ENCODE assay signal across 14 mouse cellular contexts in the genomic region with DNA sequence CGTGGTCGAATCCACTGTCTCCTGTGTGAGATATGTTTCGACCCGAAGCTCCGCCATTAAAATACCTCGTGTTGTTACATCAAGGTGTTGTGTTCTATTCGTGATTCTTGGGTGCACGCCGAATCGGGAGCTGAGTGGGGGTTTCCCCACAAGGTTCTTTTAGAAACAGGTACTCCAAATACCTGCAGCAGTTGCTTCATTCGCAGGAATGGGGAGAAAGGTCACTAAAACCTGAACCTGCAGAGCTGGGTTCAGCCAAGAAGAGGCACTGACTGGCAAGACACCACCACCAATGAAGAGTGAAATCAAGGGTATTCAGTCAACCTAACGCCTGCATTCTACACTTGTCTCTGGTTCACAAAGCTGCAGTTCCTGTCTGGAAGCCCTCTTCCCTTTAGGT. TPM values are rescaled to one million over a fixed set of nuclear protein-coding genes. Genes with fewer than 3 reads are reported as not detected.
DNase-seq lines count a peak whose midpoint lies in the region; ATAC-seq and TF ChIP-seq lines count a peak whose summit lies in the region.
"Had no signal": no experiment of that assay in that cellular context is flagged by ENCODE, and none has a peak within 500 bp of the region (broad histone marks: within the 10 kb centered on the region; RNA-seq: fewer than 3 reads in every experiment).

No protein-coding gene starts in this region.

- WGBS in liver, postnatal 0 days (ENCODE audit: insufficient replicate concordance): 73% methylated on average over 11 of the region's 12 CpGs
- WGBS in liver, embryonic 12.5 days (ENCODE audit: insufficient replicate concordance): 72% methylated on average over 11 of the region's 12 CpGs
- WGBS in hindbrain, embryonic 16.5 days: 81% methylated on average over 12 of the region's 12 CpGs
- WGBS in midbrain, embryonic 11.5 days: 91% methylated on average over 10 of the region's 12 CpGs

- TF ChIP-seq CTCF in liver, postnatal 0 days (IDR thresholded peaks at IDR 0.05; ENCODE audit: low read depth): no peak

- intact Hi-C loops in left cerebral cortex, postnatal 14 days (cut with DNase I): no loop called here

- H3K27ac ChIP-seq in liver, postnatal 0 days (ENCODE audit: low read depth): no peak overlapping the region
- H3K27ac ChIP-seq in liver, embryonic 12.5 days: no peak overlapping the region
- H3K27ac ChIP-seq in hindbrain, embryonic 16.5 days (ENCODE audit: low read depth, low read length): peak overlapping the region; percentile 40
- peak overlapping the region; percentile 42 for H3K27ac ChIP-seq in midbrain, embryonic 11.5 days (ENCODE audit: low read depth, low read length)

- H3K9ac ChIP-seq in liver, postnatal 0 days (replicated peaks): no peak overlapping the region; the same call in 1 of the 2 replicates
- no peak overlapping the region for H3K9ac ChIP-seq in liver, embryonic 12.5 days
- H3K9ac ChIP-seq in hindbrain, embryonic 16.5 days (ENCODE audit: low read depth, low read length): no peak overlapping the region
- peak overlapping the region; percentile 63; the same call in 1 of the 2 replicates for H3K9ac ChIP-seq in midbrain, embryonic 11.5 days (ENCODE audit: low read length)
- H3K9ac ChIP-seq: limb, embryonic 15.5 days had no signal

- H3K9me3 ChIP-seq in liver, postnatal 0 days (ENCODE audit: low read length): no peaks in the 10 kb centered on the region
- H3K9me3 ChIP-seq in liver, embryonic 12.5 days (replicated peaks): no peaks in the 10 kb centered on the region
- H3K9me3 ChIP-seq in hindbrain, embryonic 16.5 days (ENCODE audit: control insufficient read depth, low read length): no peaks in the 10 kb centered on the region
- H3K9me3 ChIP-seq in midbrain, embryonic 11.5 days (ENCODE audit: control insufficient read depth, low read length): no peaks in the 10 kb centered on the region
- H3K9me3 ChIP-seq: limb, embryonic 15.5 days had no signal

- H3K4me3 ChIP-seq in liver, postnatal 0 days (ENCODE audit: low read depth, low read length): no peak overlapping the region
- no peak overlapping the region for H3K4me3 ChIP-seq in liver, embryonic 12.5 days
- H3K4me3 ChIP-seq in hindbrain, embryonic 16.5 days (ENCODE audit: low read length): no peak overlapping the region
- H3K4me3 ChIP-seq in midbrain, embryonic 11.5 days (ENCODE audit: low read depth, low read length): no peak overlapping the region

- peaks cover 13% of the 10 kb centered on the region for H3K4me1 ChIP-seq in liver, postnatal 0 days (ENCODE audit: insufficient read depth)
- no peaks in the 10 kb centered on the region; the same call in 1 of the 2 replicates for H3K4me1 ChIP-seq in liver, embryonic 12.5 days
- H3K4me1 ChIP-seq in hindbrain, embryonic 16.5 days (ENCODE audit: control insufficient read depth, insufficient read depth, low read depth, low read length): peaks cover 8% of the 10 kb centered on the region
- H3K4me1 ChIP-seq in midbrain, embryonic 11.5 days (ENCODE audit: control insufficient read depth, insufficient read depth, low read length): peaks cover 22% of the 10 kb centered on the region

- DNase-seq in liver, postnatal 0 days: peak; percentile 26
- no peak for DNase-seq in midbrain, embryonic 11.5 days (ENCODE audit: low spot score, missing footprints)
- DNase-seq in left cerebral cortex, postnatal 14 days (ENCODE audit: low spot score in 2 of 2): no peak
- no peak for DNase-seq in right cerebral cortex, postnatal 10 days (ENCODE audit: low spot score in 2 of 2)
- no peak for DNase-seq in heart, postnatal 4 days
- DNase-seq: right cerebral cortex, postnatal 14 days had no signal

- no peaks in the 10 kb centered on the region for H3K36me3 ChIP-seq in liver, postnatal 0 days (replicated peaks; ENCODE audit: insufficient read depth, low read length)
- H3K36me3 ChIP-seq in liver, embryonic 12.5 days: no peaks in the 10 kb centered on the region
- H3K36me3 ChIP-seq in hindbrain, embryonic 16.5 days (ENCODE audit: control insufficient read depth, insufficient read depth, low read length): no peaks in the 10 kb centered on the region
- no peaks in the 10 kb centered on the region for H3K36me3 ChIP-seq in midbrain, embryonic 11.5 days (ENCODE audit: control insufficient read depth, insufficient read depth, low read length)
- H3K36me3 ChIP-seq: G1E; limb, embryonic 15.5 days had no signal

- TF ChIP-seq EP300 in liver, postnatal 0 days (IDR thresholded peaks at IDR 0.05; ENCODE audit: low read depth): no peak

- no peak overlapping the region for H3K4me2 ChIP-seq in liver, postnatal 0 days (ENCODE audit: low read depth, low read length)
- H3K4me2 ChIP-seq in liver, embryonic 12.5 days: no peak overlapping the region
- H3K4me2 ChIP-seq in hindbrain, embryonic 16.5 days (ENCODE audit: low read length): peak overlapping the region; percentile 61
- H3K4me2 ChIP-seq in midbrain, embryonic 11.5 days: no peak overlapping the region

- peak; percentile 20; the same call in 1 of the 2 replicates for ATAC-seq in liver, postnatal 0 days
- no peak for ATAC-seq in liver, embryonic 12.5 days
- no peak for ATAC-seq in hindbrain, embryonic 16.5 days
- no peak for ATAC-seq in midbrain, embryonic 11.5 days (ENCODE audit: low FRiP score)

- H3K27me3 ChIP-seq in liver, postnatal 0 days (ENCODE audit: insufficient read depth, low read length): no peaks in the 10 kb centered on the region
- H3K27me3 ChIP-seq in liver, embryonic 12.5 days (replicated peaks): peaks cover 47% of the 10 kb centered on the region
- H3K27me3 ChIP-seq in hindbrain, embryonic 16.5 days (replicated peaks; ENCODE audit: control insufficient read depth, insufficient read depth, low read length): no peaks in the 10 kb centered on the region
- H3K27me3 ChIP-seq in midbrain, embryonic 11.5 days (ENCODE audit: control insufficient read depth, insufficient read depth, low read length): no peaks in the 10 kb centered on the region
- H3K27me3 ChIP-seq: limb, embryonic 15.5 days had no signal

RNA-seq across cellular contexts. Expression of gene Acot1, which starts 1.0 kb away (rescaled TPM):
- 87.8 and 106 TPM in 2 replicates for polyA plus RNA-seq in liver, postnatal 0 days (2015; fragmentation: Nextera tagmentation; extraction: Ambion mirVana)
- polyA plus RNA-seq in liver, embryonic 12.5 days (2016; fragmentation: Nextera tagmentation; extraction: Ambion mirVana): 26.6 and 31.3 TPM in 2 replicates
- 98.1 and 112 TPM in 2 replicates for polyA plus RNA-seq in hindbrain, embryonic 16.5 days (2015; fragmentation: Nextera tagmentation; extraction: Ambion mirVana)
- polyA plus RNA-seq in midbrain, embryonic 11.5 days (2014; fragmentation: Nextera tagmentation; extraction: Ambion mirVana): 47.5 and 48.5 TPM in 2 replicates
- total RNA-seq in left cerebral cortex, postnatal 14 days (2021): 10 to 100 TPM; 10.4 to 17.0 TPM
- 100 to 1,000 TPM; 161 to 177 TPM for total RNA-seq in heart, postnatal 4 days (2021)
- polyA plus RNA-seq: G1E had no signal

RNA-seq across cellular contexts. Expression of gene Acot2, which starts 20.6 kb away (rescaled TPM):
- 32.8 and 39.4 TPM in 2 replicates for polyA plus RNA-seq in liver, postnatal 0 days (2015; fragmentation: Nextera tagmentation; extraction: Ambion mirVana)
- polyA plus RNA-seq in liver, embryonic 12.5 days (2016; fragmentation: Nextera tagmentation; extraction: Ambion mirVana): 15.1 and 15.2 TPM in 2 replicates
- polyA plus RNA-seq in hindbrain, embryonic 16.5 days (2015; fragmentation: Nextera tagmentation; extraction: Ambion mirVana): 16.1 TPM in 2 replicates
- polyA plus RNA-seq in midbrain, embryonic 11.5 days (2014; fragmentation: Nextera tagmentation; extraction: Ambion mirVana): 11.6 and 13.2 TPM in 2 replicates
- total RNA-seq in left cerebral cortex, postnatal 14 days (2021): 10 to 100 TPM in 1 of 2 experiments, 1 to 10 TPM in 1; 8.9 to 10.5 TPM
- total RNA-seq in heart, postnatal 4 days (2021): 100 to 1,000 TPM; 204 to 209 TPM

RNA-seq across cellular contexts. Expression of gene Heatr4, which starts 23.6 kb away (rescaled TPM):
- not detected in 2 replicates for polyA plus RNA-seq in liver, postnatal 0 days (2015; fragmentation: Nextera tagmentation; extraction: Ambion mirVana)
- polyA plus RNA-seq in liver, embryonic 12.5 days (2016; fragmentation: Nextera tagmentation; extraction: Ambion mirVana): not detected in 2 replicates
- polyA plus RNA-seq in hindbrain, embryonic 16.5 days (2015; fragmentation: Nextera tagmentation; extraction: Ambion mirVana): not detected in 2 replicates
- polyA plus RNA-seq in midbrain, embryonic 11.5 days (2014; fragmentation: Nextera tagmentation; extraction: Ambion mirVana): not detected in 2 replicates
- total RNA-seq in left cerebral cortex, postnatal 14 days (2021): under 1 TPM; 0.11 to 0.15 TPM
- under 1 TPM in 1 of 2 experiments, not detected in 1; 0.09 TPM for total RNA-seq in heart, postnatal 4 days (2021)
- total RNA-seq: granulocyte monocyte progenitor cell, adult 5-6 weeks; hematopoietic stem cell, adult 5-6 weeks; layer of hippocampus, postnatal 25 days had no signal
- polyA plus RNA-seq: G1E; limb, embryonic 15.5 days had no signal

RNA-seq across cellular contexts. Expression of gene Acot4, which starts 29.9 kb away (rescaled TPM):
- polyA plus RNA-seq in liver, postnatal 0 days (2015; fragmentation: Nextera tagmentation; extraction: Ambion mirVana): 29.0 and 35.0 TPM in 2 replicates
- 6.4 and 6.6 TPM in 2 replicates for polyA plus RNA-seq in liver, embryonic 12.5 days (2016; fragmentation: Nextera tagmentation; extraction: Ambion mirVana)
- polyA plus RNA-seq in hindbrain, embryonic 16.5 days (2015; fragmentation: Nextera tagmentation; extraction: Ambion mirVana): 0.54 and 0.68 TPM in 2 replicates
- polyA plus RNA-seq in midbrain, embryonic 11.5 days (2014; fragmentation: Nextera tagmentation; extraction: Ambion mirVana): 0.10 and 0.22 TPM in 2 replicates
- 1 to 10 TPM; 2.5 to 2.9 TPM for total RNA-seq in left cerebral cortex, postnatal 14 days (2021)
- total RNA-seq in heart, postnatal 4 days (2021): 1 to 10 TPM; 1.3 to 1.5 TPM
- polyA plus RNA-seq: G1E had no signal

RNA-seq across cellular contexts. Expression of gene Gm49366, which starts 30.5 kb away (rescaled TPM):
- polyA plus RNA-seq in liver, postnatal 0 days (2015; fragmentation: Nextera tagmentation; extraction: Ambion mirVana): not detected in 2 replicates
- not detected in 2 replicates for polyA plus RNA-seq in liver, embryonic 12.5 days (2016; fragmentation: Nextera tagmentation; extraction: Ambion mirVana)
- not detected in 2 replicates for polyA plus RNA-seq in hindbrain, embryonic 16.5 days (2015; fragmentation: Nextera tagmentation; extraction: Ambion mirVana)
- not detected in 2 replicates for polyA plus RNA-seq in midbrain, embryonic 11.5 days (2014; fragmentation: Nextera tagmentation; extraction: Ambion mirVana)
- total RNA-seq in left cerebral cortex, postnatal 14 days (2021): not detected
- not detected for total RNA-seq in heart, postnatal 4 days (2021)
- total RNA-seq: G1E; granulocyte monocyte progenitor cell, adult 5-6 weeks; hematopoietic stem cell, adult 5-6 weeks; layer of hippocampus, postnatal 25 days had no signal
- polyA plus RNA-seq: G1E; limb, embryonic 15.5 days; stomach, embryonic 16.5 days had no signal

Comparison
In these comparisons a context has a peak if more than half of its experiments do, and no peak if none do; other contexts are left out.
1. H3K27ac ChIP-seq: peak in hindbrain, embryonic 16.5 days (single experiment) and midbrain, embryonic 11.5 days (single experiment); none in liver, postnatal 0 days (single experiment) and liver, embryonic 12.5 days (single experiment).